Mouse (Mus musculus): ENCODE results near the gene Hoxa6. TPM values are rescaled to one million over a fixed set of nuclear protein-coding genes. Genes with fewer than 3 reads are reported as not detected.

Hoxa6 gene
- polyA plus RNA-seq, 1 experiment from 2014 or later, result not detected

- ATAC-seq (ENCODE audit: insufficient number of reproducible peaks, insufficient read depth, low FRiP score, low TSS enrichment), result no peak
- Histone ChIP-seq H3K36me3 (no peaks in the 10 kb centered on the region), H3K27ac (no peak overlapping the region), H3K27me3 (peaks cover 93% of the 10 kb centered on the region), H3K9ac (no peak overlapping the region), H3K9me3 (no peaks in the 10 kb centered on the region), H3K4me1 (no peaks in the 10 kb centered on the region), H3K4me2 (replicated peaks) (no peak overlapping the region), H3K4me3 (no peak overlapping the region)
- under 1% methylated on average over 18 of the region's 18 CpGs for WGBS
These were observed 23.5 kb upstream of the Hoxa6 start for GRCm38 (mm10) chr6:52231885-52232567.

GRCm38 (mm10) chr6:52230516-52231165 lies 22.1 kb upstream of the Hoxa6 start, which contains the start of gene Hoxa9:
Gene Hoxa9 (minus strand): TSS chr6:52231089.
- peaks cover 93% of the 10 kb centered on the region for H3K27me3 ChIP-seq

GRCm38 (mm10) chr6:52229558-52230416 lies 21.3 kb upstream of the Hoxa6 start:
- no peak overlapping the region for H3K9ac ChIP-seq
- no peaks in the 10 kb centered on the region for H3K4me1 ChIP-seq
- H3K27me3 ChIP-seq, result peaks cover 93% of the 10 kb centered on the region
- WGBS, result 2% methylated on average over 42 of the region's 44 CpGs
- H3K4me2 ChIP-seq (replicated peaks), result no peak overlapping the region
- H3K4me3 ChIP-seq, result no peak overlapping the region
- ATAC-seq (ENCODE audit: insufficient number of reproducible peaks, insufficient read depth, low FRiP score, low TSS enrichment), result no peak
- no peaks in the 10 kb centered on the region for H3K9me3 ChIP-seq
- no peak overlapping the region for H3K27ac ChIP-seq
- no peaks in the 10 kb centered on the region for H3K36me3 ChIP-seq

More at GRCm38 (mm10) chr6:52230516-52231165, 22.1 kb upstream of the Hoxa6 start, which contains the start of gene Hoxa9:
- Histone ChIP-seq H3K9ac (no peak within 1 kb of the TSS), H3K27ac (no peak within 1 kb of the TSS), H3K36me3 (no peaks in the 10 kb centered on the region), H3K4me2 (replicated peaks) (no peak within 1 kb of the TSS), H3K9me3 (no peaks in the 10 kb centered on the region), H3K4me3 (no peak within 1 kb of the TSS), H3K4me1 (no peaks in the 10 kb centered on the region)
- under 1% methylated on average over 26 of the region's 36 CpGs for WGBS
- ATAC-seq (ENCODE audit: insufficient number of reproducible peaks, insufficient read depth, low FRiP score, low TSS enrichment), result no peak

- Histone ChIP-seq H3K27me3 (peaks cover 93% of the 10 kb centered on the region), H3K9ac (no peak overlapping the region), H3K27ac (no peak overlapping the region), H3K4me3 (no peak overlapping the region), H3K4me2 (replicated peaks) (no peak overlapping the region), H3K9me3 (no peaks in the 10 kb centered on the region), H3K4me1 (no peaks in the 10 kb centered on the region), H3K36me3 (no peaks in the 10 kb centered on the region)
- no peak for ATAC-seq (ENCODE audit: insufficient number of reproducible peaks, insufficient read depth, low FRiP score, low TSS enrichment)
- WGBS, result 1% methylated on average over 38 of the region's 38 CpGs
These were observed 20.2 kb upstream of the Hoxa6 start for GRCm38 (mm10) chr6:52228475-52229465.

GRCm38 (mm10) chr6:52227470-52228222 lies 19.1 kb upstream of the Hoxa6 start:
- Histone ChIP-seq H3K4me2 (replicated peaks) (no peak overlapping the region), H3K4me3 (no peak overlapping the region), H3K4me1 (no peaks in the 10 kb centered on the region), H3K27me3 (peaks cover 93% of the 10 kb centered on the region), H3K36me3 (no peaks in the 10 kb centered on the region), H3K9me3 (no peaks in the 10 kb centered on the region), H3K27ac (no peak overlapping the region), H3K9ac (no peak overlapping the region)
- ATAC-seq (ENCODE audit: insufficient number of reproducible peaks, insufficient read depth, low FRiP score, low TSS enrichment), result no peak
- whole genome bisulfite sequencing, result 2% methylated on average over 11 of the region's 11 CpGs

GRCm38 (mm10) chr6:52226569-52227257 lies 18.2 kb upstream of the Hoxa6 start:
- no peak overlapping the region for H3K4me3 ChIP-seq
- H3K4me1 ChIP-seq, result no peaks in the 10 kb centered on the region
- H3K9me3 ChIP-seq, result no peaks in the 10 kb centered on the region
- no peak for ATAC-seq (ENCODE audit: insufficient number of reproducible peaks, insufficient read depth, low FRiP score, low TSS enrichment)
- peaks cover 93% of the 10 kb centered on the region for H3K27me3 ChIP-seq
- 3% methylated on average over 26 of the region's 26 CpGs for WGBS
- no peak overlapping the region for H3K9ac ChIP-seq
- H3K27ac ChIP-seq, result no peak overlapping the region
- no peaks in the 10 kb centered on the region for H3K36me3 ChIP-seq
- no peak overlapping the region for H3K4me2 ChIP-seq (replicated peaks)

- Histone ChIP-seq H3K27me3 (peaks cover 97% of the 10 kb centered on the region), H3K4me3 (no peak overlapping the region)
- no peak for ATAC-seq (ENCODE audit: insufficient number of reproducible peaks, insufficient read depth, low FRiP score, low TSS enrichment)
These were observed 17.4 kb upstream of the Hoxa6 start for GRCm38 (mm10) chr6:52225612-52226568.

GRCm38 (mm10) chr6:52224895-52225611 lies 16.5 kb upstream of the Hoxa6 start:
- H3K9me3 ChIP-seq, result no peaks in the 10 kb centered on the region
- no peak for ATAC-seq (ENCODE audit: insufficient number of reproducible peaks, insufficient read depth, low FRiP score, low TSS enrichment)

More at GRCm38 (mm10) chr6:52225612-52226568, 17.4 kb upstream of the Hoxa6 start:
- Histone ChIP-seq H3K27ac (no peak overlapping the region), H3K9me3 (no peaks in the 10 kb centered on the region), H3K36me3 (no peaks in the 10 kb centered on the region), H3K9ac (no peak overlapping the region), H3K4me1 (no peaks in the 10 kb centered on the region), H3K4me2 (replicated peaks) (no peak overlapping the region)
- WGBS, result 3% methylated on average over 69 of the region's 69 CpGs

More at GRCm38 (mm10) chr6:52224895-52225611, 16.5 kb upstream of the Hoxa6 start:
- Histone ChIP-seq H3K36me3 (no peaks in the 10 kb centered on the region), H3K4me3 (no peak overlapping the region), H3K27ac (no peak overlapping the region), H3K4me1 (no peaks in the 10 kb centered on the region), H3K9ac (no peak overlapping the region), H3K4me2 (replicated peaks) (no peak overlapping the region), H3K27me3 (peaks cover 95% of the 10 kb centered on the region)
- WGBS, result 1% methylated on average over 36 of the region's 36 CpGs
